Mouse (Mus musculus) E14TG2a.4 (cell line): ENCODE data around the gene 1500011B03Rik.

Experiments used
- CTCF ChIP-seq: conservative IDR thresholded peaks from 2 replicates; pipeline ENCODE4 v1.5.1; 2014; ENCODE audit warnings: low read length
- NANOG ChIP-seq: IDR thresholded peaks from 2 replicates; pipeline ENCODE4 v1.6.1; 2014; ENCODE audit warnings: borderline replicate concordance, low read length, mixed read lengths
- POU5F1 ChIP-seq: IDR thresholded peaks from 2 replicates; pipeline ENCODE4 v1.6.1; 2014; ENCODE audit warnings: low read length, borderline replicate concordance

DNA sequence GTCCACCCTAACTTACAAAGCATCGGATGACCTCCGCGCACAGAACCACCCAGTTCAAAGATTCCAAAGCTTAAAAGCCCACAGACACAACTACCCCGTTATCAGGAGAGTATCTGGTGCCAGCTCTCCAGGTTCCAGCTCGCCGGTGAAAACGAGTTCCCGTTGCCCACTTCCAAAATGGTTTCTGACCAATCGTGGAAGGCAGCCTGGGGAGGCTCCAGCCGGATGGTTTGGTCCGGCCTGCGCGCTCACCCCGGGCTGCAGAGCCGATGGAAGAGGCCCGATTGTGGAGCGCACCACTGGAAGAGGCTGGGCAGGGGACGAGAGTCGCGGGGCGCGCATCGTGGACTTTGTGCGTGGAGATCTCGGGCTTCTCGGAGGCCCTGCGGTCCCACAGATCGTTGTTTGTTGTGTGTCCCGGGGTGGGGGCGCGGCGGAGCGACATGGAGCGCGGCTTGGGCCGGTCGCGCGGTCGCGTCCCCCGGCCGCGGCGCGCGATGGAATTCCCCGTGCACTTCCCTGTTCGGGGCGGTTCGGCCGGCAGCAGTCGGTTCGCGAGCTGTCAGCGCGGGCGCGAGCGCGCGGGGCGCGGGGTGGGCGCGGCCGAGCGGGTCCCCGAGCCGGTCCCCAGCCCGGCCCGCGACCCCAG lies 48.7 kb downstream of the 1500011B03Rik start, which contains the start of gene Ankrd13a:
- TF ChIP-seq CTCF = no peak
- no peak for TF ChIP-seq NANOG
- TF ChIP-seq POU5F1 = no peak
